Mouse (Mus musculus): ENCODE results near the gene Polr3b. TPM values are rescaled to one million over a fixed set of nuclear protein-coding genes. Genes with fewer than 3 reads are reported as not detected.

Gene Polr3b
- total and polyA plus RNA-seq, 2 experiments from 2014 or later = 4.8 to 7.7 TPM

GRCm38 (mm10) chr10:84759511-84760117, 137.5 kb downstream of the Polr3b start:
- peak overlapping the region; percentile 35 for H3K4me3 ChIP-seq (ENCODE audit: low read depth, low read length)
- H3K4me2 ChIP-seq (ENCODE audit: low read depth, low read length) = peak overlapping the region; percentile 55
- DNase-seq (ENCODE audit: low spot score) = no peak
- peaks cover 25% of the 10 kb centered on the region for H3K4me1 ChIP-seq (ENCODE audit: control insufficient read depth, insufficient read depth)
- 13% methylated on average over 16 of the region's 16 CpGs for WGBS
- ATAC-seq (ENCODE audit: insufficient read depth, low read depth) = no peak
- TF ChIP-seq CTCF (IDR thresholded peaks at IDR 0.05; ENCODE audit: low read depth) (no peak), EP300 (IDR thresholded peaks at IDR 0.05; ENCODE audit: low read depth) (no peak)
- H3K27ac ChIP-seq (ENCODE audit: low read depth) = no peak overlapping the region
- H3K9ac ChIP-seq (replicated peaks; ENCODE audit: low read depth, low read length) = no peak overlapping the region
- H3K27me3 ChIP-seq (ENCODE audit: control insufficient read depth, insufficient read depth, low read length) = peaks cover 88% of the 10 kb centered on the region
- no peaks in the 10 kb centered on the region for H3K36me3 ChIP-seq (replicated peaks; ENCODE audit: control insufficient read depth, insufficient read depth, low read length)
- no peaks in the 10 kb centered on the region for H3K9me3 ChIP-seq (replicated peaks; ENCODE audit: control insufficient read depth, low read length)

- no peak for ATAC-seq (ENCODE audit: insufficient read depth, low read depth)
- peaks cover 88% of the 10 kb centered on the region for H3K27me3 ChIP-seq (ENCODE audit: control insufficient read depth, insufficient read depth, low read length)
Measured at GRCm38 (mm10) chr10:84760118-84761111, 138.3 kb downstream of the Polr3b start.

GRCm38 (mm10) chr10:84768766-84769165, 146.7 kb downstream of the Polr3b start:
- peaks cover 13% of the 10 kb centered on the region for H3K4me1 ChIP-seq (ENCODE audit: control insufficient read depth, insufficient read depth)
- 80% methylated on average over 10 of the region's 10 CpGs for WGBS
- ATAC-seq (ENCODE audit: insufficient read depth, low read depth) (no peak), DNase-seq (ENCODE audit: low spot score) (no peak)
- H3K9ac ChIP-seq (replicated peaks; ENCODE audit: low read depth, low read length) = no peak overlapping the region
- H3K36me3 ChIP-seq (replicated peaks; ENCODE audit: control insufficient read depth, insufficient read depth, low read length) = no peaks in the 10 kb centered on the region
- H3K4me2 ChIP-seq (ENCODE audit: low read depth, low read length) = no peak overlapping the region
- H3K27me3 ChIP-seq (ENCODE audit: control insufficient read depth, insufficient read depth, low read length) = peaks cover 24% of the 10 kb centered on the region; the same call in 1 of the 2 replicates
- no peak overlapping the region for H3K27ac ChIP-seq (ENCODE audit: low read depth)
- H3K9me3 ChIP-seq (replicated peaks; ENCODE audit: control insufficient read depth, low read length) = no peaks in the 10 kb centered on the region
- TF ChIP-seq EP300 (IDR thresholded peaks at IDR 0.05; ENCODE audit: low read depth) (no peak), CTCF (IDR thresholded peaks at IDR 0.05; ENCODE audit: low read depth) (no peak)
- H3K4me3 ChIP-seq (ENCODE audit: low read depth, low read length) = no peak overlapping the region

More at GRCm38 (mm10) chr10:84760118-84761111, 138.3 kb downstream of the Polr3b start:
- Histone ChIP-seq H3K9ac (replicated peaks; ENCODE audit: low read depth, low read length) (no peak overlapping the region), H3K4me3 (ENCODE audit: low read depth, low read length) (peak overlapping the region; percentile 24), H3K4me1 (ENCODE audit: control insufficient read depth, insufficient read depth) (peaks cover 20% of the 10 kb centered on the region), H3K4me2 (ENCODE audit: low read depth, low read length) (peak overlapping the region; percentile 55), H3K27ac (ENCODE audit: low read depth) (no peak overlapping the region), H3K36me3 (replicated peaks; ENCODE audit: control insufficient read depth, insufficient read depth, low read length) (no peaks in the 10 kb centered on the region), H3K9me3 (replicated peaks; ENCODE audit: control insufficient read depth, low read length) (no peaks in the 10 kb centered on the region)
- TF ChIP-seq CTCF (IDR thresholded peaks at IDR 0.05; ENCODE audit: low read depth) = no peak
- no peak for DNase-seq (ENCODE audit: low spot score)
- WGBS = 9% methylated on average over 46 of the region's 46 CpGs

GRCm38 (mm10) chr10:84772380-84773130, 150.5 kb downstream of the Polr3b start:
- Histone ChIP-seq H3K36me3 (replicated peaks; ENCODE audit: control insufficient read depth, insufficient read depth, low read length) (no peaks in the 10 kb centered on the region), H3K4me3 (ENCODE audit: low read depth, low read length) (no peak overlapping the region), H3K9ac (replicated peaks; ENCODE audit: low read depth, low read length) (no peak overlapping the region), H3K27me3 (ENCODE audit: control insufficient read depth, insufficient read depth, low read length) (no peaks in the 10 kb centered on the region), H3K27ac (ENCODE audit: low read depth) (peak overlapping the region; percentile 44; the same call in 1 of the 2 replicates), H3K4me1 (ENCODE audit: control insufficient read depth, insufficient read depth) (peaks cover 30% of the 10 kb centered on the region), H3K4me2 (ENCODE audit: low read depth, low read length) (no peak overlapping the region), H3K9me3 (replicated peaks; ENCODE audit: control insufficient read depth, low read length) (no peaks in the 10 kb centered on the region)
- peak; percentile 51 for DNase-seq (ENCODE audit: low spot score)
- WGBS = 29% methylated on average over 4 of the region's 4 CpGs
- ATAC-seq (ENCODE audit: insufficient read depth, low read depth) = peak; percentile 52
- TF ChIP-seq EP300 (IDR thresholded peaks at IDR 0.05; ENCODE audit: low read depth) (0 out of 2 replicates have a peak, but pooled peaks have one; percentile 25), CTCF (IDR thresholded peaks at IDR 0.05; ENCODE audit: low read depth) (no peak)

- H3K4me3 ChIP-seq (ENCODE audit: low read depth, low read length) = no peak overlapping the region
- no peak overlapping the region for H3K27ac ChIP-seq (ENCODE audit: low read depth)
- no peak overlapping the region for H3K9ac ChIP-seq (replicated peaks; ENCODE audit: low read depth, low read length)
- no peak overlapping the region for H3K4me2 ChIP-seq (ENCODE audit: low read depth, low read length)
- H3K27me3 ChIP-seq (ENCODE audit: control insufficient read depth, insufficient read depth, low read length) = no peaks in the 10 kb centered on the region
- ATAC-seq (ENCODE audit: insufficient read depth, low read depth) (no peak), DNase-seq (ENCODE audit: low spot score) (no peak)
- peaks cover 30% of the 10 kb centered on the region for H3K4me1 ChIP-seq (ENCODE audit: control insufficient read depth, insufficient read depth)
- H3K36me3 ChIP-seq (replicated peaks; ENCODE audit: control insufficient read depth, insufficient read depth, low read length) = no peaks in the 10 kb centered on the region
- TF ChIP-seq EP300 (IDR thresholded peaks at IDR 0.05; ENCODE audit: low read depth) (no peak), CTCF (IDR thresholded peaks at IDR 0.05; ENCODE audit: low read depth) (no peak)
- 82% methylated on average over 4 of the region's 4 CpGs for WGBS
- no peaks in the 10 kb centered on the region for H3K9me3 ChIP-seq (replicated peaks; ENCODE audit: control insufficient read depth, low read length)
Measured at GRCm38 (mm10) chr10:84773889-84774288, 151.8 kb downstream of the Polr3b start.

Measured in heart, postnatal 0 days (tissue).